Mouse (Mus musculus) olfactory bulb, adult 2 months (tissue): ENCODE data around the gene Gabbr2.

ENCODE experiments used
- CTCF ChIP-seq: fragments of 200-500 bp; IDR thresholded peaks from 2 replicates; pipeline ENCODE4 v1.5.1; 2012; ENCODE audit warnings: low read depth, mild to moderate bottlenecking, low read length, moderate library complexity; ENCODE audit not compliant: insufficient read depth
- POLR2A ChIP-seq: fragments of 200-500 bp; IDR thresholded peaks from 2 replicates; pipeline ENCODE4 v1.6.1; 2012; ENCODE audit warnings: mild to moderate bottlenecking, low read depth, low read length, moderate library complexity; ENCODE audit not compliant: insufficient read depth

GRCm38 (mm10) chr4:46957955-46958354, 33.7 kb downstream of the Gabbr2 start:
- TF ChIP-seq CTCF: no peak
- TF ChIP-seq POLR2A: no peak
